Mouse (Mus musculus) urinary bladder, adult 18-20 months (tissue): ENCODE results near the gene Wfdc9.
A peak's percentile ranks its signal among the peaks of the same experiment; 100 is the strongest.

ENCODE experiments used
- DNase-seq, 2 experiments: peaks; one replicate each; pipeline ENCODE4 v3.0.0; 2022; ENCODE audit warnings: low spot score in 2 of 2, mixed read lengths in 2 of 2

The Wfdc9 gene

GRCm38 (mm10) chr2:164656483-164656882 lies at the start of gene Wfdc9:
Wfdc9 (minus strand) TSS chr2:164656583.
- DNase-seq, result no peak

DNA sequence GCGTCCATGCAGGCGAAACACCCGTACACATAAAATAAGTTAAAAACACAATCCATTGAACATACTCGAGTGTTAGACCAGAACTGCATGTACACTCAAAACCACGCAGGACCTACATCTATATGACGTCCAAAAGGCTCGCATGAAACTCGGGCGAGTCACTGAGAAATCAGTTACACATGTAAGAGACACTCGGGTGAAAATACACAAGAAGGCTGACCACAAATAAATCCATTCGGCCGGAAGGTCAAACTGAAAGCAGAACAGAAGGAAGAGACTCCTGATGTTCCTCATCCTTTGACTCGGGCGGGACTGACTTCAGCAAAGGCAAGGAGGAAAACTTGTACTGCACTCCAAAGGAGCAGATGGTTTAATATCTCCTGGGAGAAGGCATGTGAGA lies 49.6 kb upstream of the Wfdc9 start:
- DNase-seq, result no peak

GRCm38 (mm10) chr2:164705328-164705727 lies 48.9 kb upstream of the Wfdc9 start:
- no peak for DNase-seq

- no peak for DNase-seq
Observed at GRCm38 (mm10) chr2:164704235-164704634, 47.9 kb upstream of the Wfdc9 start.

DNA sequence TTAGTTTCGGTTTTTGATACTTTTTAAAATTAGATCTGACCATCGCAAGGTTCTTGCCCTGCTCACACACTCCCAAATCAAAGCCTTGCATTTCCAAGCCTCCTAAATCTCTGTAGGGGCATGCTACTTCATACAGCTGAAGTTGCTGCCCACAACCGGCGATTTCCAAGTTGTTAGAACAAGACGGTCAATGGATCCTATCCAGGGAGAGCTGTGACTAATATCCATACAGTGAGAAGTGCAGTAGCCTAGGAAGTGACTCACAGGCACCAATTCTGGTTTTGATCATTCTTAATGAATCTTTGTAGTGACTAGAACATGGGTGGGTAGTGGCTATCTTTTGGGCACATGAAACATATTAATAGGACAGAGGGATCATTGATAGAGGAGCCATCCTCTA lies 45.4 kb upstream of the Wfdc9 start:
- no peak for DNase-seq

DNA sequence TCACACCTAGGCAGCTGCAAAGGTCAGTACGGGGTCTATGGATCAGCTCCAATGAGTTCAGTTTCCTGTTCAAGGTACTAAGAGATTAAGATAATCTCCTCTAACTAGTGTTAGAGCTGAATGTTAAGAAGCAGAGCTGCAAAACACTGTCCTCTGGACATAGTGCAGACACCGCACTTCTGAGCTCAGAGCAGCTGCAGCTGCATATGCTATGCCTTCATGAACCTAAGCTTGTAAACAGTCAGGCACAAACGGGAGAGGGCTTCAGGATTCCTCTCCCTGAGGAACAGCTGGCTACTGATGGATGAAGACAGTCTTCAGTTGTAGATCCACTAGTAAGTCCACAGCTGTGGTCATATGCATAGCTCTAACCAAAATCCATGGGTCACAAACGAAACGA lies 44.6 kb upstream of the Wfdc9 start:
- DNase-seq, result no peak

GRCm38 (mm10) chr2:164698201-164698600 lies 41.8 kb upstream of the Wfdc9 start, which contains the start of gene Spint4:
Spint4 (plus strand) TSS chr2:164698501.
- DNase-seq, result no peak

- no peak for DNase-seq
Observed at GRCm38 (mm10) chr2:164684807-164685206, 28.4 kb upstream of the Wfdc9 start, which contains the start of gene Wfdc13. Wfdc13 (plus strand) TSS chr2:164685107.

DNA sequence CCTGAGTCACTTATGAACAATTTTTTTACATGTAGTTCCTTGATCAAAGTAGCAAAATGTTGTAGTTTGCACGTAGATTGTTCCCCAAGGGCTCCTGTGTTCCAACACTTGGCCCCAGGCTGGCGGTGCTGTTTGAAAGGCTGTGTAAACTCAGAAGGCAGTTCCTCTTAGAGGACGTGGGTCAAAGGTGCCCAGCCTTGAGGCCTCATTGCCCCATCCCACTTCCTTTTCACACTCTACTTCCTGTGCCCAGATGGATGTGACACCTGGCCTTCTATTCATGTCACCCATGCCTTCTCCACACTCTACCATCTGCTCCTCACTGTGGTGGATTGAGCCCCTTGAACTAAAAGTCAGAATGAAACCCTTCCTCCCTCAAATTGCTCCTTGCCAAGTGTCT lies 23.5 kb upstream of the Wfdc9 start:
- no peak for DNase-seq

DNA sequence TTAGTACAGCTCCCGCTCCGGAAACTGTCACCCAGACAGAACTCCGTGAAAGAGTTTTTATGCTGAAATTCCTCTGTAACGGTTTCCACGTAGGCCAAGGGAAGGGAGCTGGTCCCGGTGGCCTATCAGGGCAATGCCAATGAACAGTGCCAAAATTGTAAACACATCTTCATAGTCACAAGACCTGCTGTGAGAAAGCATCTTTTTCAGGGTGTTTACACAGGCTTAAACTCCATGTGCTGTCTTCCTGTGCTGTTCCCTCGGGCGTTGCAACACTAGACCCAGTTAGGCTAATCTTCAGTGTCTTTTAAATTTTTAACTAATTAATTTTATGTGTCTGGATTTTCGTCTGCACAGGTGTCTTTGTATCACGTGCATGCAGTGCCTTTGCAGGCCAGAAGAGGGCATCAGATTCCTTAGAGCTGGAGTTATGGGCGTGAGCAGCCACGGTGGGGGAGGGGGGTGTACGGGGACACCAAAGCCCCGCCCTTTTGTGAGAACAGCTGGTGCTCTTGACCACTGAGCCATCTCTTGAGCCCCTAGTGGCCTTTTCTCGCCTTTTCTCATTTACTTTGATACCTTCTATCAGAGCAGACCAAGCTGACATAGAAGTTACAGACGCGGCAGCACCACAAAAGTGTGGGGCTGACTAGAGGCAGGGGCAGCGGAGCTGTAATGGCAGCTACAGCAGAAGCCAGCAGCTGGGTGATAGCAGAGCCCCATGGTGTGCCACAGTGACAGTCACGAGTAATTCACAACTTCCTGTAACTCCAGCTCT lies 22.7 kb upstream of the Wfdc9 start:
- peak; percentile 36 to 45 for DNase-seq

GRCm38 (mm10) chr2:164676916-164677685 lies 20.7 kb upstream of the Wfdc9 start:
- no peak for DNase-seq

GRCm38 (mm10) chr2:164676103-164676502 lies 19.7 kb upstream of the Wfdc9 start:
- DNase-seq, result no peak

GRCm38 (mm10) chr2:164673987-164674386 lies 17.6 kb upstream of the Wfdc9 start, which contains the start of gene Wfdc11:
Wfdc11 (minus strand) TSS chr2:164674087.
- DNase-seq, result peak in 1 of 2 experiments; percentile 15

GRCm38 (mm10) chr2:164670938-164671337 lies 14.6 kb upstream of the Wfdc9 start:
- DNase-seq, result no peak

DNA sequence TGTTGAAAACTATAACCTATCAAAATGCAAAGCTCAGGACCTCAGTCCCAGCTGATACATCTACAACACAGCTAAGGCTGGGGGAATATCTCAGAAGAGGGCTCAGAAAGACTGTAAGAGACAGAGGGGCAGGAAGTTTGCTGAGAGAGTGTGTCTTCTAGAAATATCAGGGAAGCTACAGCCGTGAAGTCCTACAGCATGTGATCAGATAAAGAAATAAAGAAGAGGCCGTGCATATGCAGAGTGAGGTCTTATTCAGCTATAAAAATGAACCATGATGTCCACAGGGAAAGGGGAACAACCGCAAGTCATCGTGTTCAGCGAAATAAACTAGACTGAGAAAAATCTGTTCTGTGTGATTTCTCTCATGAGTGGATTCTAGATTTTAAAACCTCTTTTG lies 13.9 kb upstream of the Wfdc9 start:
- DNase-seq, result no peak

DNA sequence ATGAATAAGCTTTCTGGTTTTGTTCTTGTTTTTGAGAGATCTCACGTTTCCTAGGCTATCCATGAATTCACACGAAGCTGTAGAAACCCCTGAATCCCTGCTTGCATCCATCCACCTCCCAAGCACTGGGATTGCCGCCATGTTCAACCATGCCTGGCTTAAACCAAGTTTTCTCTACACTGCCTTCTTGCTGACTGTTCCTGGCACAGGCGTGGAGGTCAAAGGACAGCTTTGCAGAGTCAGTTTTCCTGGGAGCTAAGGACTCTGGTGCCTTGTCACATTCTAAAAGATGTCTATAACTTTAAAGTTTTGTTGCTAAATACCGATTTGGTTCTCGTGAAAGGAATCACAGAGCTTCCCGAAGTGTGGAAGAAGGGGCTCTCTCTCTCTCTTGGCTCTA lies 8.5 kb upstream of the Wfdc9 start:
- no peak for DNase-seq

- peak in 1 of 2 experiments; percentile 27 for DNase-seq
Observed at GRCm38 (mm10) chr2:164655858-164656257, 525 bp downstream of the Wfdc9 start, which contains the start of gene Wfdc10. Wfdc10 (plus strand) TSS chr2:164656046.

DNA sequence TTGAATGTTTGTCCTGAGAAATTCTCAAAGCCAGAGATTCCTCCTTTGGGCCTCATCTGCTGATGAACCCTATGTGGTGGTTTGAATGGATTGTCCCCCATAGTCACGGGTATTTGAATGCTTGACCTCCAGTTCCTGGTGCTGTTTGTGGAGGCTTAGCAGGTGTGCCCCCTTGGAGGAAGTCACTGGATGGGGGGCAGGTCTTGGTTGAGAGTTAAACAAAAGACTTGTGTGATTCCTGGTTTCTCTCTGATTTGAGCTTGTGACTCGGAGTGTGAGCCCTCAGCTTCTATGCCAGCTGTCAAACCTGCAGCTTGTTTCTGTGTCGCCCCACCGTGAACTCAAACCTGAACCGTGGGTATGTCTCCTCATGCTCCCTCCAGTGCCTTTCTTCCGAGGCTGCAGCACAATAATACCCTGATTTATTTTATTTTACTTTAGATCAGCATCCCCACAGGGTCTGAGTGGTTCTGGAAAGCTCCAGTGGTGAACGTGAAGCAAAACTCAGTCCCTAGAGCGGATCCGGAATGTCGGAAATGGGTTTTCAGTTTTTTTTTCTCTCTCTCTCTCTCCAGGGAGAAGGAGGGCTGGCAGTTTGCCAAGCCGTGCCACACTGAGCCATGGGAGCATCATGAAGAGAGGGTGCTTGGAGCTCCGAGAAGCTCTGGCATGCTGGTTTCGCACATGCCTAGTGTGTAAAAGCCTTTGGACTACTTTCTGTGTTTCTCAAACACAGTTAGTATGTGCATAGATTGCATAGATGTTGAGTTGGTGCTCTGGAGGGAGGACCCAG lies 14.3 kb downstream of the Wfdc9 start:
- no peak for DNase-seq

DNA sequence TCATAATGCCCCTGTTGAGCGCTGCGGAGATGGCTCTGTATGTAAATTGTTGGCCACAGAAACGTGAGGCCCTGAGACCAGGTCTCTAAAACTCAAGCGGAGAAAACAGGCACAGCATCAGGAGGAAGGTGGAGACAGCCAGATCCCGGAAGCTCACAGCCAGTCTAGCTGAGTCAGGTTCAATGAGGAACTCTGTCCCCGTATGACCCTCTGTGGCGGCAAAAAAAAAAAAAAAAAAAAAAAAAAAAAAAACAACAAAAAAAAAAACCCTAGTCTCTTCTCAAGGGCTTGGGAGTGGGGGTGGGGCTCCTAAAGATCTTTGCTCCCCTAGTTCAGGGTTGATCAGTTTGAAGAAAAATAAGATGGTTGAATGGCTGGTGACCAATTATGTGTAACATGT lies 15.3 kb downstream of the Wfdc9 start:
- no peak for DNase-seq

DNA sequence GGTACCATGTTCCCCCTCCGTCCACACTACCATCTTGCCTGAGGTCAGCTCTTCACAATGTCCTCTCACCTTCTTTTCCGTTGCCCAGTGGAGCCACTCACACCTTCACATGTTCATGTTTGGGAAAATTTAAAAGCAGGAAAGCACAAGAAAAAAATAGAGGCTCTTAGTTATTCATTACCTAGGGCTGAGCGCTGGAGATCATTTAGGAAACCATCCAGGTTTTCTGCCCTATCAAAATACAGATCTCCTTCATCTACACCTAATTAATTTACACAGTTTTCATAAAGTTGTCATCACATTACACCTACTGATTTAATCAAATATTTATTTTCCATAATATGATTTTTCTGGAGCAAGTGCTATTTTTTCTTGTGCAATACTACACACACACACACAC lies 17.7 kb downstream of the Wfdc9 start, which contains the start of gene Wfdc16:
Gene Wfdc16, minus strand, starts transcription at position 101 of the 400 bp plus-strand sequence.
- DNase-seq, result no peak

DNA sequence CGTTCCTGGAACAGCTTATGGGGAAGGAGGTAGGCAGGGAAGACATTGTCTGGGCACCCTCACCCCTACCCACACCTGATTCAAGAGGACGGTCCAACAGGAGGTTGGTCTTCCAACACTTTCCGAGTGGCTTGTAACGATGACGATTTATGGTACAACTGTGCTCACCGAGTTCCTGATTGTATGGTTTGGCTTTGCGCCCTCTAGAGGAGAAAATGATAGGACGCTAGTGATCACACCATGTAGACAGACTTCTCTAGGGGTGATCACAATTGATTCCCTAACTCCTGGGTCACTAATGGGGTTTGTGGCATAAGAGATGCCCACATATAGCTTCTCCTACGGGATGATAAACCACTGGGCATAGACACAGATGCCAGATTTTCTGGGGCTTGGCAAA lies 21.1 kb downstream of the Wfdc9 start:
- no peak for DNase-seq

GRCm38 (mm10) chr2:164621775-164622174 lies 34.6 kb downstream of the Wfdc9 start:
- DNase-seq, result no peak
